Mouse (Mus musculus) brown adipose tissue, adult 24 weeks (tissue): ENCODE data around the gene Nmt2. TPM values are rescaled to one million over a fixed set of nuclear protein-coding genes. Genes with fewer than 3 reads are reported as not detected.

ENCODE experiments used
- H3K27ac ChIP-seq: fragments of 200-500 bp; replicated peaks from 2 replicates; pipeline ENCODE4 v1.5.1; 2012; ENCODE audit warnings: low read depth, mild to moderate bottlenecking, low read length
- H3K4me1 ChIP-seq: fragments of 200-500 bp; 2 replicates; pipeline ENCODE4 v1.6.1; 2012; ENCODE audit warnings: low read length, mixed read lengths; ENCODE audit not compliant: control insufficient read depth, insufficient read depth, insufficient read length
- H3K4me3 ChIP-seq: fragments of 200-500 bp; 2 replicates; pipeline ENCODE4 v1.5.1; 2012; ENCODE audit warnings: low read depth, mild to moderate bottlenecking, low read length, moderate library complexity; ENCODE audit not compliant: insufficient read depth
- polyA plus RNA-seq: library from polyadenylated mRNA; stranded (reverse); fragments of >200 nt; gene quantifications from 2 replicates; pipeline ENCODE4 v1.2.4, GENCODE M21; 2012; ENCODE audit not compliant: missing spikeins, insufficient read depth, insufficient read length

The Nmt2 gene
- polyA plus RNA-seq, 1 experiment: 28.6 TPM

DNA sequence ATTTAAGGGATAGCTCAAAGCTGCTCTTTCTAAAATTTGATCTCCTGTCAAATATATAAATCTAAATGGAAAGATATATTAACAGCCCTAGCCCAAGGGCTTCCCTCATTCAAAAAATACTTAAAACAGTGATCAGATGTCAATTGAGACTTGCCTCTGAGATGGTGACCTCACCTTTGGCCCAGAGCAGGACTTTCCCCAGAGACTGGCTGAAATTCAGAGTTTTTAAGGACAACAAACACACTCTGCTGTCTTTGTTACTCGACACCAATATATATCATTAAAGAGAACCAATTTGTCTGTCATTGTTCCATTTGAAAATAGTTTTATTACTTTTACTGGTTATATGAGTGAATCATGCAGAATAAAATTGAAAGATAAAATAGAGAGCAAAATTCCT, 5.6 kb downstream of the Nmt2 start:
- Histone ChIP-seq H3K4me3 (no peak overlapping the region), H3K27ac (no peak overlapping the region), H3K4me1 (peaks cover 2% of the 10 kb centered on the region)

DNA sequence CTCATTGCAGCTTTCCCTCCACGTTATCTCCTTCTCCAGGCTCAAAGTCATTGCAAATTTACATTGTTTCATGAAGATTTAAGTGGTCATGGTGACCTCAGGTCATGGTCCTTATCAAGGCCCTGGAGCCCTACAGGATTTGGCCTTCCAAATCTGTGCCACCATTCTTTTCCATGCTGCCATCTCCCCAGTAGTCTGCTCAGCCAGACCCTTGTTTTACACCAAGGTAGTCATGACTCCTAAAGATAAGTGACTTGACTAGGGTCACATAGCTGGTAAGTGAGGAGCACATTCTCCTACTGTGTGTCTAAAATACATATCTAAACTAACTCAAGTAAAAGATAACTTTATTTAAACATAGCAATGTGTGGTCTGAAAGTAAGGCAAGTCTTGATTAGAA, 8.2 kb downstream of the Nmt2 start:
- Histone ChIP-seq H3K4me1 (peaks cover 2% of the 10 kb centered on the region), H3K4me3 (no peak overlapping the region), H3K27ac (no peak overlapping the region)

DNA sequence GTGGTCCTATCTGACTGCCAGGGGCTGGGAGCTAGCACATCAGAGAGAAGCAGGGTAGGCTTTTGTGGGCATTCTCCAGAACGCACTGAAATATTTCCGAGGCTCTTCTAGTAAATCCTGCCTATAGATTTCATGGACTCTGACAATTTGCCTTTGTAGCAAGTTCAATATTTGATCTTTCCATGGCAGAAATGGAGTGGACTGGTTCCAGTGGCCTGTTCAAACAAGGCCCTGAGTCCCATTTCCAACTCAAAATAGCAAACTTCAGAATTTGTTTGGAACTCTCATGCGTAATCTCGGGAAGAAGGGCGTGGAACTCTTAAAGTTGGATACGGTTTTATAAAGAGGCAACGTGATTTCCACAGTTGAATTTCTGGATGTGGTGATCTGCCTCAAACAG, 11.8 kb downstream of the Nmt2 start:
- Histone ChIP-seq H3K4me1 (peaks cover under 1% of the 10 kb centered on the region; the same call in 1 of the 2 replicates), H3K4me3 (no peak overlapping the region), H3K27ac (no peak overlapping the region)

DNA sequence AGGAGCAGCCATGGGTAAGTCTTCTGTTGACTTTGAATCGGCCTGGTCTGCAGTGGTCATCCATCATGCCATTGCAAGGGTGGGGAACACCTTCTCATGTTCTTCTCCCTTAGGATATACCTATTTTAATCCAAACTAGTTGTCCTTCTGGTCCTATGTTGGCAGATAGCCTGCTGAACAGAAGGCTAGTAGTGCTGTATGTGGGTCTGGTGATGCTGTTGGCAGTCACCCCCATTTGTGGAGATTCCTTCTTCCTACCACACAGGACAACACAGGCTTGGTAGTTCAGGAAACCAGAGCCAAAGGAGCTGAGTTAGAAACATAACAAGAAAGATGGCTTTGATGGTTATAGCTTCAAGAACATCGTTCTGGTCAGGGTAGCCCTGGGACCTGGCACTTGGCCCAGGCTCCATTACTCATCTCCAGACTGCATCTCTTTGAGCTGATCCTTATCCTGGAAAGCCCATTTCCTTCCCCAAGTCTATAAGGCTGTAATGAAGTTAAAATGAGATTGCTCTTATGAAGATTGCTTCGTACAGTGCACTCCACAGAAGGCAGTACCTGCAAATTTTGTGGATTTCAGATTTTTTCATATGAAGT, 21.5 kb downstream of the Nmt2 start:
- Histone ChIP-seq H3K27ac (no peak overlapping the region), H3K4me3 (no peak overlapping the region), H3K4me1 (no peaks in the 10 kb centered on the region)

DNA sequence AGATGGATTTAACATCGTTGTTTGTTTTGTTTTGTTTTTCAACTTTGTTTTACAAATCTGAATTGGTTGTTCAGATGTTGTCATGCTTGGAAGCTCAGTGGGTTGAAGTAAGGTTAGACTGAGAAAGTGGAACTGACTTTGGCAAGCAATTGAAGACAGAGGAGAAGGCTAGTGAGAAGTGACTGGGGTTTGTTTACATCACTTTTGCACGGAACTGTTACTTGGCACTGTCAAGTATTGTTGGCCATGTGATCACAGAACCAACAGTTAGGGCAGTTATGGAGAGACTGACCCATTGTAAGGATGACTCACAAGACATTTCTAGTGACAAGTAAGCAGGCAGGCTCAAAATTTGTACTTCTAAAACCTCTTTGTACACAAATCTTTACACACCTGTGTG, 39.1 kb downstream of the Nmt2 start:
- no peak overlapping the region for H3K4me3 ChIP-seq
- H3K4me1 ChIP-seq: no peaks in the 10 kb centered on the region
- no peak overlapping the region for H3K27ac ChIP-seq

DNA sequence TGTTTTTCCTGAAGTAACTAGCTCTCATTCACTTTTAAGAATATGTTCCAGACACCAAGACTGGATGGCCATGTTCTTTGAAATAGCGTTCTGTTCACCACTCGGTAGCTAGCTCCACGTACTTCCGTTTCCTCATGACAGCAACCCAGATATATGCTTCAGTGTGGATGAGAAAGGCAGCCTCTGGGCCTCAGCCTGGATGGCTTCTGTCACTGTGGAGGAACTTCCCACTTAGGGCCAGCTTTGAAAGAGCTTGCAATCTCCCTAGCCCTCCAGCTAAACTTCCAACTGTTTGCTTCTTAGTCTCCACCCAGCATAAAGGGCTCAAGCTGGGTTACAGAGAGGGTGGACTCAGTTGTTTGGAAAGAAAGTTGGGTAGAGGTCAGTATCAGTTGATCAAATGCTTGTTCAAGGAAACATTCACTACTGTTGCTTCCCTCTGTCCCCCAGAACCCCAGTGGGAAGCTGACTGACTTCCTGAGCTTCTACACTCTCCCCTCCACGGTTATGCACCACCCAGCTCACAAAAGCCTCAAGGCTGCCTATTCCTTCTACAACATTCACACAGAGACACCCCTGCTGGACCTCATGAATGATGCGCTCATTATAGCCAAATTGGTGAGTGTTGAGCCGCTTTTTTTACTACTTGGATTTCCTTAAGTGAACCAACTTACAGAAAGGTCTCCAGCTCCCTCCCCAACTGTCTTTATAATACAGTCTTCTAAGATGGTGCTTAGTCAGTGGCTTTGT, 40.5 kb downstream of the Nmt2 start:
- Histone ChIP-seq H3K27ac (no peak overlapping the region), H3K4me1 (no peaks in the 10 kb centered on the region), H3K4me3 (no peak overlapping the region)

DNA sequence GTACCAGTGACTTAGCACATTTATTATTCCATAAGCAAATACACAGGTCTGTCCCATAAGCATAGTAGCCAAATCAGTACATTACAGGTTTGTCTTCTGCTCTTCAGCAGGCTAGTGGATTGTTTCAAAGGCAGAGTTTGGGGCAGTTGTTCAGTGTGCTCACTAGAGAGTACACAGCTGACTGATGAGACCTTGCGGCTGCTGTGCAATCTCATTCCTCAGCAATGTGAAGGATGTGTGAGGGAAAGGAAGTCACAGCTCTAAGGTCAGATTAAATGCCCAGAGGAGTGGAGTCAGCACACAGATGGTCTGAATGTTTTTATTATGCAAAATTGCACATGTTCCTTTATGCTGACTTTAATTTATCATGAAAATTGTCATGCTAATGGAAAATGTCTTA, 42.5 kb downstream of the Nmt2 start:
- Histone ChIP-seq H3K4me1 (peaks cover 3% of the 10 kb centered on the region; the same call in 1 of the 2 replicates), H3K27ac (no peak overlapping the region), H3K4me3 (no peak overlapping the region)

DNA sequence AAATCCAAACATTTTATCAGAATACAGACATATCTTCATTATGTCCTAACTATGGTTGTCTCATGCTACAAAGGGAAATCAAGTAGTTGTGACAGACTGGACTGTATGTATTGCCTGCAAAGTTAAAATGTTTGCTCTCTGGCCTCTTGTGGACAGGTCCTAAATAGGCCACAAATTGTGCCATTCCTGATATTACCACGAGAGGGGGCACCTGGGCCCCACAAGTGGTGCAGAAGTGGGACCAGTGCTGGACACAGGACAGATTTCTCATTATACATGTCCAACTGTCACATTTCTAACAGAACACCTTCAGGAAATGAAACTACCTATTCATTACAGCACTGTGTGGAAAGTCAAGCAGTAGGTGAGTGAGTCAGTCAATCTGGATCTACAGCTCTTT, 43.3 kb downstream of the Nmt2 start:
- no peak overlapping the region for H3K27ac ChIP-seq
- H3K4me1 ChIP-seq: peaks cover 3% of the 10 kb centered on the region; the same call in 1 of the 2 replicates
- no peak overlapping the region for H3K4me3 ChIP-seq

DNA sequence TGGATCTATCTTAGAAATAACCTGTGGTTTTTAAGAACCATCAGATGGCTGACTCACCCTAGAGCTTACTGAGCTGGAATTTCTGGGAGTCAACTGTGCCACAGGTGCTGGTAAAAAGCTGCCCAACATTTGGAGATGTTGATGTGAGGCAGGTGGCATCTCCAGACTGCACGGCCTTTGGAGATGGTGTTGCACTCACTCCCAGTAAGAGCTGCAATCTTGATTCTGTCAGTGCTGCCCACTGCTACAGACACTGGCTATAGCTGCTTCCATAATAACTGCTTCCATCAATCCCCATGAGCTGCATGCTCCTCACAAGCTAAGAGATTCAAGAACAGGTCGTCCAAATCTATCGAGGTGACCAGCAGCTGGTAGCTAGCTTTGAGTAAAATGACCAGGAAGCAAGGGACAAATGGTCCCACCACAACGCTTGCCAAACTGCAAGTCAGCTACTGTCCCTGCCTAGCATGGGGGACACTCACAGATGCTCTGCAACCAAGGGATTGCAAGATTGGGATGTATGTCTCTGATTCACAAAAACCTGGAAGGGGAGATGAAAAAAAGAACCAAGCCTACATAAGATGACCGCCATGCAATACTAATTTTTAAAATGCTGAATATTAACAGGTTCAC, 47.2 kb downstream of the Nmt2 start:
- Histone ChIP-seq H3K4me1 (peaks cover 3% of the 10 kb centered on the region; the same call in 1 of the 2 replicates), H3K4me3 (no peak overlapping the region), H3K27ac (no peak overlapping the region)

DNA sequence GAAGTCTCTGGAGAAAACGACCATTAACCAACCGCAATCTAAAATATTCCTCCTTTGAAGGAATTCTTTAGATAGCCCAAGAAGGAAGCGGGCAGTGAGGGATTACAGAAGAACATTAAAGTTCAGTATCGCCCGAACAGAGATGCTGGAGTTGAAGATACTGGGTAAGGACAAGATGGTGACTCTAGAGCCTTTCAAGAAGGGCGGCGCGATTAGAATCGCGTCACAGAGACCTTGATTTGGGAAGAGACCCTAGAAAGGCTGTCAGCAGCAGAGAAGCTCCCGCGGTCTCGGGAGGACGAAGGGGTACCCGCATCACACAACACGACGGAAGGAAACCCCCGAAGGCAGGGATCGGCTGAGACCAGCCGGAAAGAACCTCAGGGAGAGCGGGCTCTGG, 48.0 kb downstream of the Nmt2 start:
- Histone ChIP-seq H3K4me3 (peak overlapping the region; percentile 85), H3K4me1 (peaks cover 3% of the 10 kb centered on the region; the same call in 1 of the 2 replicates)

DNA sequence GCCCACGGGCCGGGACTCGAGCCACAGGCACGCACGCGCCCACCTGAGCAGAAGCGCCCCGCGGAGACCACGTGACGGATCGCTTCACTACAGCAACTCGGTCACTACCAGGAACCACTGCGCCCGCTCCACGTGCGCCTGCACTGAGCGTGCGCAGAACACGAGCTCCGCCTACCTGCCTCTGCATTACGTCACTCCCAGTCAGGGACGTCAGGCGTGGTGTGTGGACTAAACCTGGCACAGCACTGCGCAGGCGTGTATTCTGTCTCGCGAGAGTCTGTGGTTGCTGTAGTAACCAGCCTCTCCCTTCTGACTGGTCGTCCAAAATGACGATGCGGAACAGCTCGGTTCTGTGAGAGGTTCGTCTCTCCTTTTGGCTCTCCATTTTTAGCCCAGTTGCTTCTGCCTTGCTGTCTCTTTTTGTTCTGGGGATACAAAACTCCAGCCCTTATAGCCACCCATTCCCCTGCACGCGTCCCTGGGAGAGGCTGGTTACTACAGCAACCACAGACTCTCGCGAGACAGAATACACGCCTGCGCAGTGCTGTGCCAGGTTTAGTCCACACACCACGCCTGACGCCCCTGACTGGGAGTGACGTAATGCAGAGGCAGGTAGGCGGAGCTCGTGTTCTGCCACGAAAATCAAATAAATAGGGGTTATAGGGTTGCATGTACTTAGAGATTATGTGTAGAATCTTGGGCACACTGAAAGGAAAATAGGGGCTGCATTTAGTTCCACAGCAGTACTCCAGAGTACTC, 48.7 kb downstream of the Nmt2 start, which contains the start of gene Rpp38:
Rpp38 (minus strand) TSS at position 160 of the 759 bp plus-strand sequence.
- peaks cover 3% of the 10 kb centered on the region; the same call in 1 of the 2 replicates for H3K4me1 ChIP-seq
- peak within 1 kb of the TSS; percentile 77 for H3K27ac ChIP-seq

More for the DNA sequence above, 48.0 kb downstream of the Nmt2 start:
- peak overlapping the region; percentile 77 for H3K27ac ChIP-seq

DNA sequence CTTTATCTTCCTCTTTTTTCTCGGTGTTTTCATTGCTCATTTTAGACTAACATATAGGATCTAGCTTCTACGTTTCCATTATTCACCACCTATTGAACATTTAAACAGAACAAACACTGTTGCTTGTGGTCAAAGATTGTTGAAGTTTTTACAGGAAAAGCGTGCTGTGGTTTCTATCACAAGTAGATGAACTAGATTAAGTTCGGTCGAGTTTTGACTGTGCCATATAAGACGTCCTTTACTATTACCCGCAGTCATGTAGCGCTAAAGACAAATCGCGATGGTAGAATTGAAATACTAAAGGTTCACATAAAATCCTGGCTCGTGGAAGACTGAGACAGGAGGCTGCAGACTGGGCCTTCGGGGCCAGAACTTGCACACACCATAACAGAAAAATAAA, 49.7 kb downstream of the Nmt2 start:
- Histone ChIP-seq H3K4me1 (peaks cover 3% of the 10 kb centered on the region; the same call in 1 of the 2 replicates), H3K27ac (no peak overlapping the region), H3K4me3 (no peak overlapping the region)

More for the DNA sequence above, 48.7 kb downstream of the Nmt2 start, which contains the start of gene Rpp38:
- H3K4me3 ChIP-seq: peak within 1 kb of the TSS; percentile 85

DNA sequence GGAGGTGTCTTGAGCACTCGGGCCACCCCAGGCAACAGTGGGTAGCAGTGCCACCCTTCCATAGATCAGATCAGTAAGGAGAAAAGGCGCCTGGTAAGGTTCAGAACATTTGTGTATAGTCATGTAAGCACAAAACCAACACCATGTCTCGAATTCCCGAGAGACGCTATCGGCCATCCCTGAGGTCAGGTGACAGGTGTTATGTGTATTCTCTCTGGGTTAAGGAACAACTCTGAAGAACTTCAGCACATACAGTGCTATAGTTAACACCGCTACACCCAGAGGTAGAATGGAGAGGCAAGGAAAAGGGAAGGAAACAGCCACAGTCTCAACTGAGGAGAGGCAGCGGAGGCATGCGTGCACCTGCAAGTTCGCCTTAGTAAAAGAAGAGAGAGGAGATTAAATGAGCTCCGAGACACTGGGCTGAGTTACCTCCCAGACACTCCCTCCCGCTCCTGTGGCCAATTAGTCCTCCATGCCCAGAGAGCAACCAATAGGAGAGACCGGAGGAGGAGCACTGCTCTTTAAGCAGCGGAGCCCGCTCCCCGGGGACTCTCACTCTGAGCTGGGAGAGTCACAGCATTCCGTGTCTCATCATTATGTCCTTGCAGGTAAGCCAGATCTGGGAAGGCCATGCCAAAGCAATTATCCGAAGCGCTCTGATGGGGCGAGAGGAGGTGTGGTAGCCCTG, 51.7 kb downstream of the Nmt2 start, which contains the start of gene Acbd7:
Acbd7 (plus strand) TSS at position 558 of the 691 bp plus-strand sequence.
- Histone ChIP-seq H3K27ac (no peak within 1 kb of the TSS), H3K4me1 (peaks cover 3% of the 10 kb centered on the region; the same call in 1 of the 2 replicates), H3K4me3 (peak within 1 kb of the TSS; percentile 48)

DNA sequence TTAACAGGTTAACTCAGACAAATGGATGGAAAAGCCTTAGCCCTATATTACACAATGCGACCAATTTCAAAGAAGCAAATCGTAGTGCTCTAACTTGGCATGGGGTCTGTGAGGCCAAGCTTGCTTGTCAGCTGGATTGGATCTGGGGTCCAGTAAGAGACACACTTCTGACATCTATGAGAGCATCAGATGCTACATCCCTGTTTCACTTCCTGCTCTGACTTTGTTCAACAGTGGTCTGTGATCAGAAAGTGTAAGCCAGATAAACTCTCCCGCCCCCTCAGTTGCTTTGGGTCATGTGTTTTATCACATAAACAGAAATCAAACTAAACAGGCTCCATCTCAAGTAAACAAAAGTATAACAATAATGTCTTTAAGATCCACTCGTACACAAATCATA, 64.4 kb downstream of the Nmt2 start:
- Histone ChIP-seq H3K4me3 (no peak overlapping the region), H3K4me1 (no peaks in the 10 kb centered on the region), H3K27ac (no peak overlapping the region)
